Mouse (Mus musculus): ENCODE measurements around the gene Olfr452.

Gene Olfr452

GRCm38 (mm10) chr6:42784793-42785192 is at the start of gene Olfr452:
Gene Olfr452 (plus strand): TSS chr6:42785093.
- DNase-seq: no peak

GRCm38 (mm10) chr6:42739071-42739470 is 45.8 kb upstream of the Olfr452 start, which contains the start of gene Olfr453:
Gene Olfr453 (plus strand): TSS chr6:42739371.
- DNase-seq: no peak

GRCm38 (mm10) chr6:42742303-42742702 is 42.6 kb upstream of the Olfr452 start:
- no peak for DNase-seq

GRCm38 (mm10) chr6:42747846-42748245 is 37.0 kb upstream of the Olfr452 start:
- DNase-seq: no peak

- no peak for DNase-seq
These were observed 28.8 kb upstream of the Olfr452 start, which contains the start of gene Olfr38 for GRCm38 (mm10) chr6:42756104-42756503. Gene Olfr38 (plus strand): TSS chr6:42756404.

GRCm38 (mm10) chr6:42777066-42777465 is 7.8 kb upstream of the Olfr452 start:
- DNase-seq: no peak

GRCm38 (mm10) chr6:42790247-42790948 is 5.5 kb downstream of the Olfr452 start:
- DNase-seq: no peak

GRCm38 (mm10) chr6:42790949-42791556 is 6.2 kb downstream of the Olfr452 start:
- no peak for DNase-seq

GRCm38 (mm10) chr6:42794982-42795381 is 10.1 kb downstream of the Olfr452 start:
- no peak for DNase-seq

GRCm38 (mm10) chr6:42811639-42812038 is 26.7 kb downstream of the Olfr452 start, which contains the start of gene Olfr450:
Gene Olfr450 (plus strand): TSS chr6:42811939.
- no peak for DNase-seq

- no peak for DNase-seq
These were observed 49.2 kb downstream of the Olfr452 start, which contains the start of gene Olfr449 for GRCm38 (mm10) chr6:42834084-42834483. Gene Olfr449 (plus strand): TSS chr6:42834384.

Data from kidney, postnatal 10 days (tissue).